Mouse (Mus musculus) heart, adult 2 months (tissue): ENCODE results near the gene Zbtb5.

Experiments used
- CTCF ChIP-seq: fragments of 200-600 bp; IDR thresholded peaks from 2 replicates; pipeline ENCODE4 v1.8.1; 2022; ENCODE audit warnings: antibody characterized with exemption, mild to moderate bottlenecking, moderate library complexity
- POLR2A ChIP-seq: fragments of 200-500 bp; IDR thresholded peaks from 2 replicates; pipeline ENCODE4 v1.6.1; 2011; ENCODE audit warnings: mild to moderate bottlenecking, low read depth, low read length, control low read depth; ENCODE audit not compliant: insufficient read depth

- TF ChIP-seq CTCF (peak; percentile 62), POLR2A (peak; percentile 84)
These were observed 30.8 kb downstream of the Zbtb5 start, which contains the start of gene Grhpr for GRCm38 (mm10) chr4:44981280-44981973.
